Mouse (Mus musculus): ENCODE results near the gene Leap2. TPM values are rescaled to one million over a fixed set of nuclear protein-coding genes. Genes with fewer than 3 reads are reported as not detected.

The Leap2 gene
- polyA plus RNA-seq (2015; fragmentation: Nextera tagmentation; extraction: Ambion mirVana): 0.51 TPM in 2 replicates

DNA sequence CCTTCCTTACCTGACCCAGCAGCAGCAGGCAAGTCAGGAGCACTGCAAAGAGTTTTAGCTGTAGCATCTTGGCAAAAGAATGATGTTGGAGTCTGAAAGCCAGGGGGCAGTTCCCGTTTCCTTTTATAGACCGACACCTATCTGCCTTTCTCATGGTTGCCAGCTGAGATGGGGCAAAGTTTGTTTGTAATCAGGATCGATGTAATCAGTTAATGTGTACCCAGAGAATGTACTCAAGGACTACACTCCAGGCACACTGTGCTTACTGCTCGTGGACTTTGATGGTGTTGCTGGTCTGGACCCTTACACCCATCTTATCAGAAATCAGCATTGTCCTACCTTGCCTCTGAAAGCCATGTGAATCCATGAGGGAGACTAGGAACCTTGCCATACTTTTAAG lies at the start of gene Leap2:
TSS of gene Leap2 (minus strand) at position 135 of the 400 bp plus-strand sequence.
- ATAC-seq (ENCODE audit: extremely low read depth, insufficient number of reproducible peaks, low FRiP score, low TSS enrichment): no peak
- Histone ChIP-seq H3K4me2 (no peak within 1 kb of the TSS), H3K36me3 (peaks cover 43% of the 10 kb centered on the region), H3K4me3 (no peak within 1 kb of the TSS), H3K4me1 (peaks cover 11% of the 10 kb centered on the region), H3K9me3 (no peaks in the 10 kb centered on the region), H3K27ac (replicated peaks) (no peak within 1 kb of the TSS), H3K27me3 (replicated peaks) (no peaks in the 10 kb centered on the region), H3K9ac (no peak within 1 kb of the TSS)
- 83% methylated on average over 4 of the region's 4 CpGs for WGBS

GRCm38 (mm10) chr11:53472709-53473108 lies 49.7 kb upstream of the Leap2 start:
- Histone ChIP-seq H3K9me3 (no peaks in the 10 kb centered on the region), H3K4me2 (no peak overlapping the region), H3K27ac (replicated peaks) (no peak overlapping the region), H3K27me3 (replicated peaks) (peaks cover 82% of the 10 kb centered on the region), H3K4me1 (peaks cover 15% of the 10 kb centered on the region), H3K4me3 (no peak overlapping the region), H3K36me3 (no peaks in the 10 kb centered on the region), H3K9ac (no peak overlapping the region)
- WGBS: 70% methylated on average over 3 of the region's 3 CpGs
- ATAC-seq (ENCODE audit: extremely low read depth, insufficient number of reproducible peaks, low FRiP score, low TSS enrichment): no peak

GRCm38 (mm10) chr11:53469968-53470695 lies 47.2 kb upstream of the Leap2 start, which contains the start of gene Gm9837:
Gene Gm9837 (minus strand): TSS chr11:53470479.
- ATAC-seq (ENCODE audit: extremely low read depth, insufficient number of reproducible peaks, low FRiP score, low TSS enrichment): 0 out of 2 replicates have a peak, but pooled peaks have one; percentile 34
- peak within 1 kb of the TSS; percentile 35 for H3K4me3 ChIP-seq
- H3K4me2 ChIP-seq: peak within 1 kb of the TSS; percentile 65
- H3K36me3 ChIP-seq: no peaks in the 10 kb centered on the region
- peak within 1 kb of the TSS; percentile 40; the same call in 1 of the 2 replicates for H3K9ac ChIP-seq
- 3% methylated on average over 29 of the region's 29 CpGs for WGBS
- no peak within 1 kb of the TSS for H3K27ac ChIP-seq (replicated peaks)
- peaks cover 23% of the 10 kb centered on the region for H3K4me1 ChIP-seq
- peaks cover 82% of the 10 kb centered on the region for H3K27me3 ChIP-seq (replicated peaks)
- no peaks in the 10 kb centered on the region for H3K9me3 ChIP-seq

DNA sequence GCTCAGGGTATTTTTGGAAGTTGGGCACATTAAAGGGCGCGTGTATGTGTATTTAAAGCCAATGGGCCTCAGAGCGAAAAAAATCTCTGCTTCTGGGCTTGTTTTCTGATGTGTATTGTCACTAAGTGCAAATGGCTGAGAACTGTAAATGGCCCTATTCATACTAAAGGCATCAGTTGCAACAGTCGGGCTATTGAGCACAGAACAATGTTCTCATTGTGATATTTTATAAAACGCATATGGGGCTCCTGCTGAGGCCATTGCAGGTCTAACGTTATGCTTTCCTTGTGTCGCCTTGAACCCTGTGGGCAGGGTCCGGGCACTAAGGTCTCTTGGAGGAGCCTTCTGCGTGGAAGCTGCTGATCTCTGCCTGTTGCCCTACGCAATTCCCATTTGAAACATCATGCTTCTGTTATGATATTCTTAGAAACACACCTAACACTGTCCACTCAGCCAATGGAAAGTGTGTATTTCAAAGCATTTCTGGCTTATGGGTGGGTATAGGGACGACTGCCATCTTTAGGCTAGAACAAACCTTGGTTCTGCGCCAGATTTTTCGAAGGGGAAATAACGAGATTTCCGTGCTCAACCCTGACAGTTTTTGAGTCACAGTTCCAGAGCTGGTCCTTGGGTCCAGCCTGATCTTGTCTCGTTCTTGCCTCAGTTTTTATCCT lies 46.5 kb upstream of the Leap2 start:
- Histone ChIP-seq H3K4me1 (peaks cover 23% of the 10 kb centered on the region), H3K9me3 (no peaks in the 10 kb centered on the region), H3K36me3 (peaks cover 4% of the 10 kb centered on the region; the same call in 1 of the 2 replicates), H3K27ac (replicated peaks) (no peak overlapping the region), H3K27me3 (replicated peaks) (peaks cover 82% of the 10 kb centered on the region), H3K4me3 (peak overlapping the region; percentile 35), H3K4me2 (peak overlapping the region; percentile 65), H3K9ac (no peak overlapping the region)
- no peak for ATAC-seq (ENCODE audit: extremely low read depth, insufficient number of reproducible peaks, low FRiP score, low TSS enrichment)
- 35% methylated on average over 16 of the region's 16 CpGs for whole genome bisulfite sequencing

DNA sequence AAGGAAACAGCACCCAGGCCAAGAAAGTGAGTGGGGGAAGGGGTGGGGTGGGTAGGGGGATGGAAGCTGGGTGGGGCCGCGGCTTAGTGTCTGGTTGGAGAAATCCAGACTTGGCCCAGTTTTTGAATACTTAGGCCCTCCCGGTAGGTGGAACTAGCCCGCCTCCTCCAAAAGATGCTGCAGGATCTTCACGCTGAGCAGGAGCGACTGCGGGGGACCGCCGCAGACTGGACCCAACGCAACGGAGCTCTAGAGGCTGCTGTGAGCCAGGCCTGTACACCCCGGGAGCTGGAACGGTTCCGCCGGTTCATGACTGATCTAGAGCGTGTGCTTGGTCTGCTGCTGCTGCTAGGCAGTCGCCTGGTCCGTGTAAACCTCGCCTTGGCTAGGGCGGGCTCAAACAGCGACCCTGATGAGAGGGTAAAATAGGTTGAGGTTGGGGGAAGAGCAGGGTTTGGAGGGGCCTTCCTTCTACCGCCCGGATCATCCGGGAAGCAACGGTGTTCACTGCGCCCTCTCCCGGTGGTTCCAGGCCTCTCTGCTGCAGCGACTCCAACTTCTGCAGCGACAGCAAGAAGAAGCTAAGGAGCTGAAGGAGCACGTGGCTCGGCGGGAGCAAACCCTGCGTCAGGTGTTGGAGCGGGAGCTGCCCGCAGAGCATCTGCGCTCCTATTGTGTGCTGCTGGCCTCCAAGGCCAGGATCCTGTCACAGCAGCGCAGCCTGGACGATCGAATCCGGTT lies 43.4 kb upstream of the Leap2 start:
- Histone ChIP-seq H3K36me3 (peaks cover 5% of the 10 kb centered on the region; the same call in 1 of the 2 replicates), H3K9me3 (no peaks in the 10 kb centered on the region), H3K27ac (replicated peaks) (no peak overlapping the region), H3K4me3 (peak overlapping the region; percentile 47), H3K27me3 (replicated peaks) (peaks cover 90% of the 10 kb centered on the region), H3K9ac (peak overlapping the region; percentile 74), H3K4me1 (peaks cover 41% of the 10 kb centered on the region), H3K4me2 (peak overlapping the region; percentile 74)
- no peak for ATAC-seq (ENCODE audit: extremely low read depth, insufficient number of reproducible peaks, low FRiP score, low TSS enrichment)
- WGBS: 8% methylated on average over 40 of the region's 40 CpGs

DNA sequence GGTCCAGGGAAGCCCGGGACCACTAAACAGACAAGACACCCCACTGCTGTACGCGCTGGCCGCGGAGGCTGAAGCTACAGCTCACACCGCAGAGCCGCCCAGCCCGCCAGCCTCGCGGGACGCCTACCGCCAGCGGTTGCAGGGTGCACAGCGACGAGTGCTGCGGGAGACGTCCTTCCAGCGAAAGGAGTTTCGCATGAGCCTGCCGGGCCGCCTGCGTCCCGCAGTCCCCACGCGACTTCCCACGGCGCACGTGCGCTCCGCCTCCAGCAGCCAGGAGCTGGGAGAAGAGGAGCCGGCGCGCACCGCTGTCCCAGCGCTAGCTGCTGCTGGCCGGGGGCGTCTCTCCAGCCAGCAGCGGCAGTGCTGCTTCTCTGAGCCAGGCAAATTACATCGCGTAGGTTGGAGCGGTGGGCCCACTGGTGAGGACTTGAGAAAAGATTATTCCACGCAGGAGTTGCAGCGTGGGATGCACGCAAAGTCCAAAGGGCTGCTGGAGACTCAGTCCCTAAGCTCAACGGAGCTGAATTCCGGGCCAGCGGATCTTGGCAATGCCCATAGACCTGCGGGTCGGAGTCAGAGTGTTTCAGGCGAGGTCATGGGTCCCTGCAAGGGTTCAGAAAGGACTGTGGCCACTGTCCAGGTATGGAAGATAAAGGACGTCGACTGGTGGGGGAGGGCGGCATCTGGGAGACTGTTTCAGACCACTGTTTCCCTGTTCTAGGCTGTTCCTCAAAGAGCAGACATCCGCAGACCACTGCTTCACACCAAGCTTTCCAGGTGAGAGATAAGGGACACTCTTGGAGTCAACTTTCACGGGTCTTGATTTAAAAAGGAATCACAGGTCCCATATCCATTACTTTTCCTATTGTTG lies 40.8 kb upstream of the Leap2 start:
- no peak for ATAC-seq (ENCODE audit: extremely low read depth, insufficient number of reproducible peaks, low FRiP score, low TSS enrichment)
- peak overlapping the region; percentile 69 for H3K9ac ChIP-seq
- H3K9me3 ChIP-seq: no peaks in the 10 kb centered on the region
- H3K36me3 ChIP-seq: peaks cover 5% of the 10 kb centered on the region; the same call in 1 of the 2 replicates
- no peak overlapping the region for H3K27ac ChIP-seq (replicated peaks)
- peak overlapping the region; percentile 52 for H3K4me3 ChIP-seq
- peaks cover 81% of the 10 kb centered on the region for H3K27me3 ChIP-seq (replicated peaks)
- H3K4me1 ChIP-seq: peaks cover 27% of the 10 kb centered on the region
- peak overlapping the region; percentile 75 for H3K4me2 ChIP-seq
- WGBS: 7% methylated on average over 55 of the region's 55 CpGs

DNA sequence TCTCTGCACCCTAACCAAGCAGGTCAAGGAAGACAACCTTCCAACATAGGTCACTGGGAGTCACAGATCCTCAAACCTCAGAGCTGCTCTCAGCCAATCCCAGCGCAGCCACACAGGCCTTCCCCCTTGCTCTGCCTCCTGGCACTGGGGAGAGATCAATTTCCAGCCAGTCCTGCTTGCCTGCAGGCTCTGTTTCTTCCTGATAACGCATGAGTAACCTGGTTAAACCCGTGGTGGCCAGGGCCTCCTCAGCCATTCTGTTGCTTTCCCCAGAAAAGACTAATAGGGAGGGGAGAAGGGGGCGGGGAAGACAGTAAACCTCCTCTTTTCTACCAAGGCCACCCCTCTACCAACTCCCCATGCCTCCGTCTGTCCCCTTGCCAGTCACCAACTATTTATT lies 38.8 kb upstream of the Leap2 start:
- Histone ChIP-seq H3K27ac (replicated peaks) (no peak overlapping the region), H3K9me3 (no peaks in the 10 kb centered on the region), H3K9ac (no peak overlapping the region), H3K4me3 (no peak overlapping the region), H3K27me3 (replicated peaks) (peaks cover 79% of the 10 kb centered on the region), H3K36me3 (peaks cover 5% of the 10 kb centered on the region; the same call in 1 of the 2 replicates), H3K4me2 (no peak overlapping the region), H3K4me1 (peaks cover 29% of the 10 kb centered on the region)
- no peak for ATAC-seq (ENCODE audit: extremely low read depth, insufficient number of reproducible peaks, low FRiP score, low TSS enrichment)
- WGBS: 29% methylated on average over 5 of the region's 5 CpGs

DNA sequence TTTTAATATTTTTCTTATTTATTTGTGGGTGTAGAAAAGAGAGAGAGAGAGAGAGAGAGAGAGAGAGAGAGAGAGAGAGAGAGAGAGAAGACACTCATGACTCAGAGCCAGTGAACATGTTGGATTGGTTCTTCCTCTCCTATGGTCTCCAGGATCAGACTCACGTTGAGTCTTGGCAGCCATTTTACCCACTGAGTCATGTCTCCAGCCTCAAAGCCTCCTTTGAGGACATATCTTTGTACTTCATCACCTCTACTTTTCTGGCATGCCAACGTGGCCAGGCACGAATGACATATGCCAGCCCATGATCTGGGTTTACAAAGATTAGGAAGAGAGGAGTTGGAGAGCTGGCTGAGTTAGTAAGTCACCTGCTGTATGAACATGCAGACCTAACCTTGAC lies 37.2 kb upstream of the Leap2 start:
- H3K27ac ChIP-seq (replicated peaks): no peak overlapping the region
- H3K9me3 ChIP-seq: no peaks in the 10 kb centered on the region
- H3K4me2 ChIP-seq: no peak overlapping the region
- no peak overlapping the region for H3K9ac ChIP-seq
- ATAC-seq (ENCODE audit: extremely low read depth, insufficient number of reproducible peaks, low FRiP score, low TSS enrichment): no peak
- peaks cover 64% of the 10 kb centered on the region for H3K27me3 ChIP-seq (replicated peaks)
- peaks cover 23% of the 10 kb centered on the region for H3K4me1 ChIP-seq
- peaks cover 5% of the 10 kb centered on the region; the same call in 1 of the 2 replicates for H3K36me3 ChIP-seq
- WGBS: 49% methylated on average over 3 of the region's 3 CpGs
- no peak overlapping the region for H3K4me3 ChIP-seq

DNA sequence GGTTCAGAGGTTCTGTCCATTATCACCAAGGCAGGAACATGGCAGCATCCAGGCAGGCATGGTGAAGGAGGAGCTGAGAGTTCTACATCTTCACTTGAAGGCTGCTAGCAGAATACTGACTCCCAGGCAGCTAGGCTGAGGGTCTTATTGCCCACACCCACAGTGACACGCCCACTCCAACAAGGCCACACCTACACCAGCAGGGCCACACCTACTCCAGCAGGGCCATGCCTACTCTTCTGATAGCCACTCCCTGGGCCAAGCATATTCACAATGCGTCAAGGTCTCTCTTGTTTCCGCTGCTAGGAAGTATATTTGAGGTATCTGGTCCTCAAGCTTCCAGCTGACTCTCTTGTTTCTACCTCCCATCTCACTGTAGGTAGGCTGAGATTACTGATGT lies 36.0 kb upstream of the Leap2 start:
- H3K36me3 ChIP-seq: no peaks in the 10 kb centered on the region
- 62% methylated on average over 3 of the region's 3 CpGs for WGBS
- peaks cover 21% of the 10 kb centered on the region for H3K4me1 ChIP-seq
- ATAC-seq (ENCODE audit: extremely low read depth, insufficient number of reproducible peaks, low FRiP score, low TSS enrichment): no peak
- H3K4me3 ChIP-seq: no peak overlapping the region
- H3K4me2 ChIP-seq: no peak overlapping the region
- H3K27me3 ChIP-seq (replicated peaks): peaks cover 52% of the 10 kb centered on the region
- no peak overlapping the region for H3K9ac ChIP-seq
- no peak overlapping the region; the same call in 1 of the 2 replicates for H3K27ac ChIP-seq (replicated peaks)
- no peaks in the 10 kb centered on the region for H3K9me3 ChIP-seq

GRCm38 (mm10) chr11:53457372-53457954 lies 34.5 kb upstream of the Leap2 start:
- peak overlapping the region; percentile 84 for H3K9ac ChIP-seq
- 7% methylated on average over 29 of the region's 29 CpGs for WGBS
- peak overlapping the region; percentile 90 for H3K4me2 ChIP-seq
- peak overlapping the region; percentile 40 for H3K27ac ChIP-seq (replicated peaks)
- no peak; the same call in 1 of the 2 replicates for ATAC-seq (ENCODE audit: extremely low read depth, insufficient number of reproducible peaks, low FRiP score, low TSS enrichment)
- H3K4me3 ChIP-seq: peak overlapping the region; percentile 66
- peaks cover 37% of the 10 kb centered on the region for H3K27me3 ChIP-seq (replicated peaks)
- H3K4me1 ChIP-seq: peaks cover 9% of the 10 kb centered on the region; the same call in 1 of the 2 replicates
- H3K9me3 ChIP-seq: no peaks in the 10 kb centered on the region
- H3K36me3 ChIP-seq: no peaks in the 10 kb centered on the region

Measured in heart, embryonic 13.5 days (tissue).